Mouse (Mus musculus) olfactory bulb, adult 2 months (tissue): Measurements from ENCODE around the gene Cdk17.

Source experiments
- CTCF ChIP-seq: fragments of 200-500 bp; IDR thresholded peaks from 2 replicates; pipeline ENCODE4 v1.5.1; 2012; ENCODE audit warnings: low read depth, mild to moderate bottlenecking, low read length, moderate library complexity; ENCODE audit not compliant: insufficient read depth
- POLR2A ChIP-seq: fragments of 200-500 bp; IDR thresholded peaks from 2 replicates; pipeline ENCODE4 v1.6.1; 2012; ENCODE audit warnings: mild to moderate bottlenecking, low read depth, low read length, moderate library complexity; ENCODE audit not compliant: insufficient read depth

DNA sequence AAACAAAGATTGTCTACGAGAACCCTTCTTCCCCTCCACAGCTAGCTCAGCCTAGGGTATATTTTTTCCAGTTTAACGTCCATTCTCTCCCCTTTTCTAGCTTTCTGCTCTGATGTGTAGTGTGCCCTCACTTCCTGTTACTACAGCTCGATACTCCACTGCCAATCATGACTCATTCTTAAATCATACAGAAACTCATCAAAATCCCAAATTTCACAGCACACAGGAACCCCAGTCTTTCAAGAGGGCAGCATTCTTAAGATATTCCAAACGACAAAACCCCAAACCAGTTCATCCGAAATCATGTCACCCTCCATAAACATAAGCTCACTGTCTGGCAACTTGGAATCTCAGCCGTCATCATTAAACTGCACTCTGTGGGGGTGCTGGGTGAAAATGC lies 145.3 kb downstream of the Cdk17 start:
- TF ChIP-seq CTCF: no peak
- no peak for TF ChIP-seq POLR2A
